Mouse (Mus musculus) activated CD4-positive, CD25-positive, alpha-beta regulatory T cell (primary cell): Measurements from ENCODE around the gene Gm21693. TPM values are rescaled to one million over a fixed set of nuclear protein-coding genes. Genes with fewer than 3 reads are reported as not detected.

Experiments used
- polyA plus RNA-seq, 2 experiments: library from polyadenylated mRNA; unstranded; fragments of 100-300 nt; shearing (Covaris generic); gene quantifications; one replicate each; pipeline ENCODE4 v1.2.1; 2017

Gm21693 gene
- polyA plus RNA-seq = not detected

DNA sequence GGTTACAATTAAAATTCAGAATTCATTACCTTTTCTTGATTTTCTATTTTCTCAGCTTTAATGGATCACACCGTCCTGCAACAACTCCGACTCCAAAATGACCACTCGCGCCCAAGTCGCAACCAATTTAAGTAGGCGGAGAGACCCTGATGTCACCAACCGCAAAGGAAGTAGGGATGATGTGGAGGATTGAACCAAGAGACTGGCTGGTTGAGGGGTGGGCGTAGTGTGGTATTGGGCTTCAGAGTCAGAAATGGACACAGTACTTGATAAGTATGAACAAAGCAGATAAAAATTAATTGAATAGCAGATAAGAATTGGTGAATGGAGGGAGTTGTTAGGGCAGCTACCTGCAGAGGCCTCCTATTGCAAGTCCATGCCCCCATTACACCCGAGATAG lies at the start of gene Gm21693:
Gm21693 (minus strand) TSS at position 101 of the 400 bp plus-strand sequence.

GRCm38 (mm10) chrY:3306349-3306748 lies 38.8 kb downstream of the Gm21693 start, which contains the start of gene Gm21677:
Gm21677 (minus strand) TSS chrY:3306449.

Other genes with a start within 250 kb of the Gm21693 start
- not detected for gene Gm21677, start 38.9 kb downstream of the Gm21693 start, polyA plus RNA-seq
- not detected for gene Gm21704, start 64.8 kb upstream of the Gm21693 start, polyA plus RNA-seq
- not detected for gene Gm21708, start 64.8 kb upstream of the Gm21693 start, polyA plus RNA-seq